In the genomic region with DNA sequence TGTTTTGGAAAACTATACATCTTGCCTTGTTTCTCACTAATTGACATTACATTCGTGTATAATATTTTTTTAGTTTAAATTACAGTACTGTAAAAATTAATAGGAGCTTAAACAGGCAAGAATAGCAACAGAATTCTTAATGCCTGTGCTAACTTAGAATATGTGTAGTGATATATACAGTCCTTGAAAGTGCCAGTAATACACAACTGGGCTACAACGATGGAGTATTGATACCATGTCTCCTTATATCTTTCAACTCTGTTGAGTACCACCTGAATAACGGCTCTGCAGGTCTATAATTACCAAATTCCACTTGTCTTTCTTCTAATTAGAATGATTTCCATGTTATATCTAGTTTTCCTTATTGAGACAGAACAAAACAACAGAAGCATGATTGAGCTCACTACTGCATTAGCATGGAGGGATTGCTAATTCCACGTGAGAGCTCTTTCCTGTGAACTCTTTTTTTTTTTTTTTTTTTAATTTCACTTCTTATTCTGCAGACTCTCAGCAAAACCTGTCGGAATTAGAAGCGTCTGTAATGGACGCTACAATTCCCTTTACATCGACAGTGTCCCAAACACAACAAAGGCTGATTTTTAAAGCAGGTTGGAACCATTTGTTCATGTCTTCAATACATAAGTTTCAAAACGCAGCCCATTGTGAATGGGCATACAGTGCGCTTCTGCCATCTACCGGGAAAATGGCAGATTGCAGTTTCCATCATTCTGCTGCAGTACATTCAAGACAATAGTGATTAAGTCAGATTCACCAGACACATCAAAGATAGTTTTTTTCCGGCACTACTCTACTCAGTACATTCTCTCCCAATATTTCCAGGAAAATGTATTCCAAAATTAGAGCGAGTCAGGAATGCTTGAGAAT, we compare ENCODE assay signal across 7 mouse cellular contexts.
DNase-seq lines count a peak whose midpoint lies in the region; ATAC-seq and TF ChIP-seq lines count a peak whose summit lies in the region.

No protein-coding gene starts in this region.

- in situ Hi-C loops in Patski (cut with MboI; ENCODE audit: low pct_unique_long_range_greater_than_20kb): no loop called here

- peak; percentile 89 for TF ChIP-seq CTCF in Patski (IDR thresholded peaks at IDR 0.05)

- WGBS in forebrain, embryonic 14.5 days: 17% methylated on average over 13 of the region's 13 CpGs
- WGBS in hindbrain, embryonic 14.5 days: 20% methylated on average over 13 of the region's 13 CpGs

- no peaks in the 10 kb centered on the region for H3K9me3 ChIP-seq in forebrain, embryonic 14.5 days (replicated peaks; ENCODE audit: control insufficient read depth, low read length)
- H3K9me3 ChIP-seq in hindbrain, embryonic 14.5 days (ENCODE audit: control insufficient read depth, low read length): no peaks in the 10 kb centered on the region

- no peak for DNase-seq in Patski (ENCODE audit: low read depth, low spot score)
- peak; percentile 20 for DNase-seq in c-Kit-positive CD71-positive TER-119-positive erythroid progenitor cells, embryonic 14.5 days (ENCODE audit: low spot score)
- DNase-seq in forebrain, embryonic 14.5 days (ENCODE audit: low spot score): peak; percentile 92
- peak; percentile 96 for DNase-seq in hindbrain, embryonic 14.5 days (ENCODE audit: low spot score)
- peak; percentile 90 for DNase-seq in layer of hippocampus, postnatal 10 days (ENCODE audit: low spot score in 2 of 2)
- DNase-seq in lung, postnatal 14 days: peak; percentile 63
- peak; percentile 93 for DNase-seq in right cerebral cortex, adult 2 months (ENCODE audit: low spot score in 2 of 2)

- peak overlapping the region; percentile 10; the same call in 1 of the 2 replicates for H3K4me3 ChIP-seq in forebrain, embryonic 14.5 days (ENCODE audit: low read depth, low read length)
- H3K4me3 ChIP-seq in hindbrain, embryonic 14.5 days (replicated peaks; ENCODE audit: low read length): no peak overlapping the region

- H3K36me3 ChIP-seq in forebrain, embryonic 14.5 days (ENCODE audit: control insufficient read depth, insufficient read depth, low read length): no peaks in the 10 kb centered on the region
- H3K36me3 ChIP-seq in hindbrain, embryonic 14.5 days (replicated peaks; ENCODE audit: control insufficient read depth, insufficient read depth): no peaks in the 10 kb centered on the region

- POLR2A ChIA-PET in Patski (lab: Charles Lee): no interaction called here

- no peak for ATAC-seq in Patski
- peak; percentile 92 for ATAC-seq in forebrain, embryonic 14.5 days
- ATAC-seq in hindbrain, embryonic 14.5 days (ENCODE audit: low FRiP score): peak; percentile 88

- CTCF ChIA-PET in Patski (lab: Charles Lee): interaction anchor here (0.7 to 1.1 kb wide), 4 partner anchors 10 to 42 kb away, joined by 3 to 6 read pairs (median 4); no protein-coding TSS in a partner anchor

- H3K4me1 ChIP-seq in forebrain, embryonic 14.5 days (ENCODE audit: control insufficient read depth, insufficient read depth, low read length): no peaks in the 10 kb centered on the region
- H3K4me1 ChIP-seq in hindbrain, embryonic 14.5 days (replicated peaks; ENCODE audit: control insufficient read depth, insufficient read depth, low read length): no peaks in the 10 kb centered on the region

- H3K27ac ChIP-seq in forebrain, embryonic 14.5 days (ENCODE audit: low read depth, low read length): no peak overlapping the region
- peak overlapping the region; percentile 30; the same call in 1 of the 2 replicates for H3K27ac ChIP-seq in hindbrain, embryonic 14.5 days

- peak overlapping the region; percentile 43 for H3K4me2 ChIP-seq in forebrain, embryonic 14.5 days (ENCODE audit: low read length)
- peak overlapping the region; percentile 43 for H3K4me2 ChIP-seq in hindbrain, embryonic 14.5 days (replicated peaks)

- no peaks in the 10 kb centered on the region for H3K27me3 ChIP-seq in Patski
- no peaks in the 10 kb centered on the region for H3K27me3 ChIP-seq in forebrain, embryonic 14.5 days (replicated peaks; ENCODE audit: control insufficient read depth, insufficient read depth, low read length)
- no peaks in the 10 kb centered on the region for H3K27me3 ChIP-seq in hindbrain, embryonic 14.5 days (ENCODE audit: control insufficient read depth, insufficient read depth, low read length)

- H3K9ac ChIP-seq in forebrain, embryonic 14.5 days (ENCODE audit: low read length): no peak overlapping the region
- H3K9ac ChIP-seq in hindbrain, embryonic 14.5 days: 0 out of 2 replicates have a peak overlapping the region, but pooled peaks have one; percentile 4
